Mouse (Mus musculus): ENCODE measurements around the gene Sfxn4. TPM values are rescaled to one million over a fixed set of nuclear protein-coding genes. Genes with fewer than 3 reads are reported as not detected.

The Sfxn4 gene
- polyA plus RNA-seq, 1 experiment, result 1.7 TPM

- no peak for DNase-seq
- H3K4me3 ChIP-seq (ENCODE audit: control insufficient read depth, insufficient read depth, low read length), result no peak overlapping the region
- H3K27ac ChIP-seq (ENCODE audit: control insufficient read depth, insufficient read depth, low read length), result no peak overlapping the region
- 9% methylated on average over 2 of the region's 2 CpGs for WGBS
- no peaks in the 10 kb centered on the region for H3K27me3 ChIP-seq (ENCODE audit: control insufficient read depth, insufficient read depth, low read length)
- H3K36me3 ChIP-seq (ENCODE audit: control insufficient read depth, insufficient read depth, low read length), result no peaks in the 10 kb centered on the region
- no peak for TF ChIP-seq CTCF (IDR thresholded peaks at IDR 0.05; ENCODE audit: borderline replicate concordance, control insufficient read depth, extremely low read depth, insufficient read depth, low read length, poor library complexity)
- TF ChIP-seq POLR2A (IDR thresholded peaks at IDR 0.05; ENCODE audit: control insufficient read depth, extremely low read depth, insufficient read depth, low read length, poor library complexity), result no peak
- peaks cover 2% of the 10 kb centered on the region; the same call in 1 of the 2 replicates for H3K4me1 ChIP-seq (replicated peaks; ENCODE audit: control insufficient read depth, insufficient read depth, low read length)
Measured at GRCm38 (mm10) chr19:60787465-60788150, 73.7 kb downstream of the Sfxn4 start.

Other genes starting within 250 kb of the Sfxn4 start
- 2.2 and 3.4 TPM in 2 replicates for gene Nanos1, start 105.5 kb downstream of the Sfxn4 start, polyA plus RNA-seq (2012; rRNA removed)
- gene Eif3a, start 70.8 kb downstream of the Sfxn4 start, polyA plus RNA-seq (2012; rRNA removed), result 43.3 and 45.1 TPM in 2 replicates
- 7.7 and 11.5 TPM in 2 replicates for gene Fam45a, start 49.9 kb downstream of the Sfxn4 start, polyA plus RNA-seq (2012; rRNA removed)
- 102 and 110 TPM in 2 replicates for gene Prdx3, start 13.1 kb upstream of the Sfxn4 start, polyA plus RNA-seq (2012; rRNA removed)
- 1.9 and 2.0 TPM in 2 replicates for gene Grk5, start 28.3 kb upstream of the Sfxn4 start, polyA plus RNA-seq (2012; rRNA removed)

All from thymus, adult 2 months (tissue).